Mouse (Mus musculus): ENCODE measurements around the gene 1190002N15Rik. TPM values are rescaled to one million over a fixed set of nuclear protein-coding genes. Genes with fewer than 3 reads are reported as not detected.
A peak's percentile ranks its signal among the peaks of the same experiment; 100 is the strongest.

Gene 1190002N15Rik
- polyA plus RNA-seq, 1 experiment from 2014 or later: 23.7 TPM

DNA sequence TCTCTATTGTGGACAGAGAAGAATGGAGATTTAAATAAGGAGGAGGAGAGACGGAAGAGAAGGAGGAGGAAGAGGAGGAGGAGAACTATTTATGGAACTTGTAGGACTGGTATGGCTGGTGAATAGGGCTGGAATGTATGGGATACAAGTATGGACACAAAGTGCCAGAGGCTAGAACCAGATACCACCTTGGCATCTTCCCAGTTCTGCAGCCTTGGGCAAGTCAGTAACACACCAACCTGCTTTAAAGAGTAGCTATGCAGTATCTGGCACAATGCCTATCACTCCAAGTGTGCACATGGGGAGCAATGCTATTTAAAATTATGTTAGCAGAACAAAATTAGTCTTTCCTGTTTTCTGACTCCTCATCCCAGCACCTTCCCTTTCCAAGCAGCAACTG is 30.9 kb downstream of the 1190002N15Rik start:
- 53% methylated on average over 1 of the region's 1 CpGs for WGBS
- Histone ChIP-seq H3K27ac (ENCODE audit: low read length) (no peak overlapping the region), H3K4me1 (ENCODE audit: insufficient read depth, low read depth, low read length) (no peaks in the 10 kb centered on the region), H3K9me3 (ENCODE audit: low read length) (no peaks in the 10 kb centered on the region), H3K4me3 (ENCODE audit: low read depth, low read length) (no peak overlapping the region), H3K36me3 (ENCODE audit: insufficient read depth, low read length) (no peaks in the 10 kb centered on the region), H3K4me2 (replicated peaks; ENCODE audit: low read depth, low read length) (no peak overlapping the region), H3K9ac (replicated peaks; ENCODE audit: low read depth) (no peak overlapping the region), H3K27me3 (replicated peaks; ENCODE audit: insufficient read depth, low read length) (no peaks in the 10 kb centered on the region)
- DNase-seq (ENCODE audit: low spot score): no peak
- TF ChIP-seq CTCF (IDR thresholded peaks at IDR 0.05) (no peak), EP300 (IDR thresholded peaks at IDR 0.05) (no peak)
- ATAC-seq: no peak

DNA sequence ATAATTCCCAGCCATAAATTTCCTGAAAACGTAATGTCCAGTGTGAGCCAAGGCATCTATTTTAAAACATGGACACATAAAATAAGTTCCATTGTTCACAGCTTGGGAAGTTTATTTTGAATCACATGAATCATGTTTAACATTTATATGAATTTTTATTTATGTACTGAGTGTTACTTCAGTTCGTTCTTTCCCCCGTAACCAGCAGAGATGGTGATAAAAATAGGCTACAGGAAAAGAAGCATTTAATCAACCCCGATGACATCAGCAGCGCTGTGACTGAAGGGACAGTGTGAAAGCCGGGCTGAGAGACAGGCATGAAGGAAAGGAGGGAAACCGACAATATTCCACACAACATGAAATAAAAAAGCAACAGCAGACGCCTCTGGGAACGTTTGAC is 46.4 kb downstream of the 1190002N15Rik start:
- H3K9me3 ChIP-seq (ENCODE audit: low read length): no peaks in the 10 kb centered on the region
- DNase-seq (ENCODE audit: low spot score): peak; percentile 17
- no peak for ATAC-seq
- H3K9ac ChIP-seq (replicated peaks; ENCODE audit: low read depth): no peak overlapping the region
- WGBS: 32% methylated on average over 9 of the region's 9 CpGs
- H3K27ac ChIP-seq (ENCODE audit: low read length): no peak overlapping the region
- H3K27me3 ChIP-seq (replicated peaks; ENCODE audit: insufficient read depth, low read length): no peaks in the 10 kb centered on the region
- H3K36me3 ChIP-seq (ENCODE audit: insufficient read depth, low read length): no peaks in the 10 kb centered on the region
- H3K4me1 ChIP-seq (ENCODE audit: insufficient read depth, low read depth, low read length): no peaks in the 10 kb centered on the region
- TF ChIP-seq CTCF (IDR thresholded peaks at IDR 0.05) (no peak), EP300 (IDR thresholded peaks at IDR 0.05) (no peak)
- no peak overlapping the region for H3K4me2 ChIP-seq (replicated peaks; ENCODE audit: low read depth, low read length)
- H3K4me3 ChIP-seq (ENCODE audit: low read depth, low read length): no peak overlapping the region

DNA sequence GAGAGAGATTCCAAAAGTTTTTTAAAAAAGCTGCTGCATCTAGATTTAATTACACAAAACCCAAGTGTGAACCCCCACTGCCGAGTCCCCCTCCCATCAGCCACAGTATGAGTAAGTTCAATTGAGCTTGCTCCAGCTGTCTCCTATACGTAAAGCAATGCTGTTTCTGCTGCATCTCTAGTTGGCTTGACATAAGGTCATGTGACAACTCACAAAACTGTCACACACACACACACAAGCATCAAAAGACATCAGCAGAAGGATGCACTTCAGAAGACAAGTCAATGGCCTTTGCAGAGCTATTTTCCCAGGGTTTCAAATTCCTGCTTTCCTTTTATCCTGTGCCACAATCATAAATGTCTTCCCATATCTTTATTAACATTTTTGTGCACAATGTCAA is 49.9 kb downstream of the 1190002N15Rik start:
- H3K4me1 ChIP-seq (ENCODE audit: insufficient read depth, low read depth, low read length): peaks cover 4% of the 10 kb centered on the region; the same call in 1 of the 2 replicates
- WGBS: 63% methylated on average over 2 of the region's 2 CpGs
- no peaks in the 10 kb centered on the region for H3K27me3 ChIP-seq (replicated peaks; ENCODE audit: insufficient read depth, low read length)
- no peaks in the 10 kb centered on the region for H3K9me3 ChIP-seq (ENCODE audit: low read length)
- TF ChIP-seq CTCF (IDR thresholded peaks at IDR 0.05): no peak
- TF ChIP-seq EP300 (IDR thresholded peaks at IDR 0.05): no peak
- ATAC-seq (peak; percentile 49), DNase-seq (ENCODE audit: low spot score) (no peak)
- no peaks in the 10 kb centered on the region for H3K36me3 ChIP-seq (ENCODE audit: insufficient read depth, low read length)
- H3K4me2 ChIP-seq (replicated peaks; ENCODE audit: low read depth, low read length): no peak overlapping the region
- no peak overlapping the region for H3K9ac ChIP-seq (replicated peaks; ENCODE audit: low read depth)
- H3K4me3 ChIP-seq (ENCODE audit: low read depth, low read length): no peak overlapping the region
- no peak overlapping the region for H3K27ac ChIP-seq (ENCODE audit: low read length)

DNA sequence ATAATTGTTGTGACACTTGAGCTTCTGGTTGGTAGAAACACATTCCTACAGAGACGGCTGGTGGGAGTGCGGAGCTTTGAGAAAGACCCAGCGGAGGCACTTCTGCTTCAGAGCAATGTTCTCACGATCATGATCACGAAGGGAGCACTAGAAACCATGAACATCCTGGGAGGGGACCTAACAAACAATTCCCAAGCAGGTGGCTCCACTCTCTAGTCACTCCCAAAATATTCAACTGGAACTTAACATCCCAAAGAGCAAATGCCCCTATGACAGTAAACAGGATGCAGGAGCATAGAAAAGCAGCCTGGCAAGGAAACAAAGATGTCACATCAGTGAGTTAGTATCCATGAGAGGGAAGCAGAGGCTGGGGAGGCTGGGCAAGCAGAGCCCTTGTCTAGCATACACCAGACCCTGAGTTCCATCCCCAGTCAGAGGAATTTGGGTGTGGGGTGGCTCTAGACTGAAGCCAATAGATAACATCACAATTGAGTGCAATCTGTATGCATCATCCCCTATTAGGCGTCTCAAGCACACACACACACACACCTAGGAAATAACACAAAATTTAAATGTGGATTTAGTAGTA is 54.5 kb downstream of the 1190002N15Rik start:
- Histone ChIP-seq H3K9me3 (ENCODE audit: low read length) (no peaks in the 10 kb centered on the region), H3K4me3 (ENCODE audit: low read depth, low read length) (no peak overlapping the region), H3K36me3 (ENCODE audit: insufficient read depth, low read length) (no peaks in the 10 kb centered on the region), H3K4me2 (replicated peaks; ENCODE audit: low read depth, low read length) (no peak overlapping the region), H3K27me3 (replicated peaks; ENCODE audit: insufficient read depth, low read length) (no peaks in the 10 kb centered on the region), H3K27ac (ENCODE audit: low read length) (no peak overlapping the region), H3K9ac (replicated peaks; ENCODE audit: low read depth) (no peak overlapping the region), H3K4me1 (ENCODE audit: insufficient read depth, low read depth, low read length) (peaks cover 7% of the 10 kb centered on the region; the same call in 1 of the 2 replicates)
- no peak for TF ChIP-seq EP300 (IDR thresholded peaks at IDR 0.05)
- TF ChIP-seq CTCF (IDR thresholded peaks at IDR 0.05): no peak
- ATAC-seq (peak; percentile 66), DNase-seq (ENCODE audit: low spot score) (peak; percentile 50)
- WGBS: 23% methylated on average over 6 of the region's 6 CpGs

DNA sequence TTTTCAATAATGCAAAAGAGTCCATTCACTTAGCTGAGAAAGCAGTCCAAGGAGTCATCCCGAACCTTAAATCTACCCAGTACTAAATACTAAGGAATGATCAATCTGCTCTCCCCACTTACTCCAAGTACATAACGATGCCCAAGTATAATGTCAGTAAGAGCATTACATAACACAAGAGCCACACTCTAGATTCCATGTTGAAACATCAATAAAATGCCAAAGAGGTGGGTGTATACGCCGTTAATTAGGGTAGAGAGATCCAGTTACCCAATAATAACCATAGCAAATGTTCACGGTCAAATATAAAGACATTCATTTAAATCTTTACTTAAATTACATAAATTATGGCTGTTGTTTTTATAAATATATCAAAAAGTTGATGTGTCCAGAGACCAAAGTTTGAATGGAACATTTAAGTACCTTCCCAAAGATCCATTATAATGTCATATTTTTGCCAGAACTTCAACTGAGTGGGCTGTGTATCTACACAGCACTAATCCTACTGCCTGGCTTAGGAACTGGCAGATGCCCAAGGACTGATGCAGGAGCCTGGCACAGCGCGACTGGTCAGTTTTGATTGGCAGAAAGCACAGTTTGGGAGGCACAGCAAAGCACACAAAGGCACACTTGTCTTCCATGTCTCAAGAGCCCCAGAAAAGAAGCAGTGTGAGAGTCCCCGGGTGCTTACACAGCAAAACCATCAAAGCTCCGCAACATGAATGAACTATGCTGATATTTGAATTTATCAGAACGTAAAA is 55.5 kb downstream of the 1190002N15Rik start:
- no peak overlapping the region for H3K9ac ChIP-seq (replicated peaks; ENCODE audit: low read depth)
- TF ChIP-seq EP300 (IDR thresholded peaks at IDR 0.05): no peak
- no peak for TF ChIP-seq CTCF (IDR thresholded peaks at IDR 0.05)
- no peak overlapping the region for H3K27ac ChIP-seq (ENCODE audit: low read length)
- no peaks in the 10 kb centered on the region for H3K9me3 ChIP-seq (ENCODE audit: low read length)
- DNase-seq (ENCODE audit: low spot score): peak; percentile 31
- H3K36me3 ChIP-seq (ENCODE audit: insufficient read depth, low read length): no peaks in the 10 kb centered on the region
- H3K4me3 ChIP-seq (ENCODE audit: low read depth, low read length): no peak overlapping the region
- 51% methylated on average over 10 of the region's 10 CpGs for WGBS
- H3K27me3 ChIP-seq (replicated peaks; ENCODE audit: insufficient read depth, low read length): no peaks in the 10 kb centered on the region
- no peak overlapping the region for H3K4me2 ChIP-seq (replicated peaks; ENCODE audit: low read depth, low read length)
- H3K4me1 ChIP-seq (ENCODE audit: insufficient read depth, low read depth, low read length): peaks cover 7% of the 10 kb centered on the region; the same call in 1 of the 2 replicates
- ATAC-seq: peak; percentile 53

DNA sequence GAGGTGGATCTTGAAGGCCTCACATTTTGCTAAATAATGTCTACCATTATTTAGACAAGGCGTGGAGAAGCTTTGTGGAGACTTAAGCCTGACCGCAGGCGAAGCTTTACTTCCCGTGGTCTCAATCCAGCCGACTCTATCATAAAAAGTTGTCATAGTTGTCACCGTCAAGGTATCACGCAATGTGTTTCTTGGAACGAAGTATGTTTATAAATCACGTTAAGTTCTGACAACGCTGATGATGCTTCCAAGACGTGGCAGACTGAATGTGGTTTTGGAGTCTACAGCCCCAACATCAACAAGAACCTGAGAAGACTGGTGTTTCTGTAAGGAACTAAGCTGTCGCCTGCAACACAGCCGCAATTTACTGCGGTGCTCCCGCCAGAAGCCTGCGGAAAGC is 56.8 kb downstream of the 1190002N15Rik start:
- ATAC-seq (no peak), DNase-seq (ENCODE audit: low spot score) (no peak)
- Histone ChIP-seq H3K9me3 (ENCODE audit: low read length) (no peaks in the 10 kb centered on the region), H3K4me2 (replicated peaks; ENCODE audit: low read depth, low read length) (no peak overlapping the region), H3K9ac (replicated peaks; ENCODE audit: low read depth) (no peak overlapping the region), H3K4me3 (ENCODE audit: low read depth, low read length) (no peak overlapping the region), H3K4me1 (ENCODE audit: insufficient read depth, low read depth, low read length) (peaks cover 7% of the 10 kb centered on the region; the same call in 1 of the 2 replicates), H3K36me3 (ENCODE audit: insufficient read depth, low read length) (no peaks in the 10 kb centered on the region), H3K27ac (ENCODE audit: low read length) (no peak overlapping the region), H3K27me3 (replicated peaks; ENCODE audit: insufficient read depth, low read length) (no peaks in the 10 kb centered on the region)
- 75% methylated on average over 16 of the region's 16 CpGs for WGBS
- TF ChIP-seq CTCF (IDR thresholded peaks at IDR 0.05): no peak
- no peak for TF ChIP-seq EP300 (IDR thresholded peaks at IDR 0.05)

Measured in lung, postnatal 0 days (tissue).